9 mouse cellular contexts compared by ENCODE assay signal in genomic region chr12:36041281-36041589, GRCm38 (mm10). TPM values are rescaled to one million over a fixed set of nuclear protein-coding genes. Genes with fewer than 3 reads are reported as not detected.
A peak's percentile ranks its signal among the peaks of the same experiment; 100 is the strongest.
DNase-seq lines count a peak whose midpoint lies in the region; ATAC-seq and TF ChIP-seq lines count a peak whose summit lies in the region.
"Had no signal": no experiment of that assay in that cellular context is flagged by ENCODE, and none has a peak within 500 bp of the region (broad histone marks: within the 10 kb centered on the region; RNA-seq: fewer than 3 reads in every experiment).

No protein-coding gene starts in this region.

- peak overlapping the region; percentile 82 for H3K4me2 ChIP-seq in liver, embryonic 11.5 days
- peak overlapping the region; percentile 94 for H3K4me2 ChIP-seq in intestine, postnatal 0 days (replicated peaks; ENCODE audit: low read depth)
- peak overlapping the region; percentile 76 for H3K4me2 ChIP-seq in neural tube, embryonic 14.5 days (ENCODE audit: low read depth, low read length)

- H3K27ac ChIP-seq in liver, embryonic 11.5 days (ENCODE audit: low read depth, low read length): no peak overlapping the region
- H3K27ac ChIP-seq in embryonic fibroblast, embryonic 13.5 days (ENCODE audit: insufficient read depth, low read length): no peak overlapping the region
- peak overlapping the region; percentile 85; the same call in 1 of the 2 replicates for H3K27ac ChIP-seq in intestine, postnatal 0 days (ENCODE audit: low read depth, low read length)
- H3K27ac ChIP-seq in neural tube, embryonic 14.5 days (ENCODE audit: low read depth, low read length): no peak overlapping the region
- H3K27ac ChIP-seq: macrophage had no signal

- H3K9ac ChIP-seq in liver, embryonic 11.5 days (ENCODE audit: low read depth, low read length): peak overlapping the region; percentile 78; the same call in 1 of the 2 replicates
- H3K9ac ChIP-seq in intestine, postnatal 0 days (ENCODE audit: low read depth, low read length): peak overlapping the region; percentile 83
- H3K9ac ChIP-seq in neural tube, embryonic 14.5 days (replicated peaks; ENCODE audit: low read depth, low read length): peak overlapping the region; percentile 100

- peak overlapping the region; percentile 88 for H3K4me3 ChIP-seq in liver, embryonic 11.5 days (ENCODE audit: low read depth, low read length)
- H3K4me3 ChIP-seq in embryonic fibroblast, embryonic 13.5 days (ENCODE audit: insufficient read depth, low read length): 0 out of 2 replicates have a peak overlapping the region, but pooled peaks have one; percentile 64
- peak overlapping the region; percentile 88 for H3K4me3 ChIP-seq in intestine, postnatal 0 days (ENCODE audit: low read depth, low read length)
- H3K4me3 ChIP-seq in neural tube, embryonic 14.5 days (ENCODE audit: low read depth, low read length): peak overlapping the region; percentile 96

- WGBS in liver, embryonic 11.5 days: 50% methylated on average over 4 of the region's 4 CpGs
- 28% methylated on average over 4 of the region's 4 CpGs for WGBS in intestine, postnatal 0 days
- 35% methylated on average over 4 of the region's 4 CpGs for WGBS in neural tube, embryonic 14.5 days

- TF ChIP-seq CTCF in embryonic fibroblast, embryonic 13.5 days (IDR thresholded peaks at IDR 0.05; ENCODE audit: borderline replicate concordance, insufficient read depth, low read length): no peak
- no peak for TF ChIP-seq CTCF in intestine, postnatal 0 days (IDR thresholded peaks at IDR 0.05; ENCODE audit: low read depth)

- H3K9me3 ChIP-seq in liver, embryonic 11.5 days (ENCODE audit: control insufficient read depth, low read length): no peaks in the 10 kb centered on the region
- no peaks in the 10 kb centered on the region for H3K9me3 ChIP-seq in intestine, postnatal 0 days (ENCODE audit: control insufficient read depth)
- H3K9me3 ChIP-seq in neural tube, embryonic 14.5 days (ENCODE audit: control insufficient read depth, low read length): no peaks in the 10 kb centered on the region

- no peak for ATAC-seq in liver, embryonic 11.5 days (replicated peaks; ENCODE audit: low FRiP score)
- no peak for ATAC-seq in intestine, postnatal 0 days
- no peak for ATAC-seq in neural tube, embryonic 14.5 days (ENCODE audit: low read depth)

- DNase-seq in liver, embryonic 11.5 days (ENCODE audit: low spot score): no peak
- no peak for DNase-seq in liver
- no peak for DNase-seq in frontal cortex, postnatal 10 days (ENCODE audit: low spot score in 2 of 2)
- DNase-seq in thymus, adult 18-20 months: no peak
- DNase-seq in gastrocnemius, postnatal 25 days: no peak

- TF ChIP-seq POLR2A in embryonic fibroblast, embryonic 13.5 days (IDR thresholded peaks at IDR 0.05; ENCODE audit: low read depth, low read length): no peak

- no peaks in the 10 kb centered on the region for H3K36me3 ChIP-seq in liver, embryonic 11.5 days (ENCODE audit: control insufficient read depth, insufficient read depth, low read length)
- H3K36me3 ChIP-seq in intestine, postnatal 0 days (ENCODE audit: control insufficient read depth, insufficient read depth): no peaks in the 10 kb centered on the region
- H3K36me3 ChIP-seq in neural tube, embryonic 14.5 days (ENCODE audit: control insufficient read depth, insufficient read depth, low read length): no peaks in the 10 kb centered on the region

- peaks cover 7% of the 10 kb centered on the region; the same call in 1 of the 2 replicates for H3K4me1 ChIP-seq in liver, embryonic 11.5 days (replicated peaks; ENCODE audit: control insufficient read depth, insufficient read depth, low read length)
- peaks cover 2% of the 10 kb centered on the region; the same call in 1 of the 2 replicates for H3K4me1 ChIP-seq in embryonic fibroblast, embryonic 13.5 days (ENCODE audit: control insufficient read depth, insufficient read depth, low read length)
- no peaks in the 10 kb centered on the region for H3K4me1 ChIP-seq in intestine, postnatal 0 days (replicated peaks; ENCODE audit: control insufficient read depth, insufficient read depth, low read length)
- peaks cover 5% of the 10 kb centered on the region for H3K4me1 ChIP-seq in neural tube, embryonic 14.5 days (ENCODE audit: control insufficient read depth, insufficient read depth, low read length)

- no peaks in the 10 kb centered on the region for H3K27me3 ChIP-seq in liver, embryonic 11.5 days (replicated peaks; ENCODE audit: control insufficient read depth, insufficient read depth, low read length)
- H3K27me3 ChIP-seq in intestine, postnatal 0 days (replicated peaks; ENCODE audit: control insufficient read depth, insufficient read depth, low read length): no peaks in the 10 kb centered on the region
- no peaks in the 10 kb centered on the region for H3K27me3 ChIP-seq in neural tube, embryonic 14.5 days (ENCODE audit: control insufficient read depth, insufficient read depth, low read length)

RNA-seq across cellular contexts. Expression of gene Tspan13, which starts 1.1 kb away (rescaled TPM):
- polyA plus RNA-seq in liver, embryonic 11.5 days (2014; fragmentation: Nextera tagmentation; extraction: Ambion mirVana): 43.7 and 45.5 TPM in 2 replicates
- polyA plus RNA-seq in embryonic fibroblast, embryonic 13.5 days (2011; ENCODE audit: insufficient read length, low read depth, missing spikeins): 3.2 and 5.6 TPM in 2 replicates
- polyA plus RNA-seq in intestine, postnatal 0 days (2015; fragmentation: Nextera tagmentation; extraction: Ambion mirVana): 499 and 565 TPM in 2 replicates
- 414 and 454 TPM in 2 replicates for polyA plus RNA-seq in neural tube, embryonic 14.5 days (2014; fragmentation: Nextera tagmentation; extraction: Ambion mirVana)
- total RNA-seq in gastrocnemius, postnatal 25 days (2021): 10 to 100 TPM; 21.6 to 26.7 TPM

RNA-seq across cellular contexts. Expression of gene Agr2, which starts 48.5 kb away (rescaled TPM):
- 0.22 and 0.25 TPM in 2 replicates for polyA plus RNA-seq in liver, embryonic 11.5 days (2014; fragmentation: Nextera tagmentation; extraction: Ambion mirVana)
- polyA plus RNA-seq in embryonic fibroblast, embryonic 13.5 days (2011; ENCODE audit: insufficient read length, low read depth, missing spikeins): not detected in 2 replicates
- polyA plus RNA-seq in intestine, postnatal 0 days (2015; fragmentation: Nextera tagmentation; extraction: Ambion mirVana): 438 and 502 TPM in 2 replicates
- polyA plus RNA-seq in neural tube, embryonic 14.5 days (2014; fragmentation: Nextera tagmentation; extraction: Ambion mirVana): not detected in 2 replicates
- not detected for total RNA-seq in gastrocnemius, postnatal 25 days (2021)
- polyA plus RNA-seq: macrophage had no signal

Comparison
In these comparisons a context has a peak if more than half of its experiments do, and no peak if none do; other contexts are left out.
1. RNA of gene Agr2, which starts 48.5 kb away (polyA plus RNA-seq): 438 to 502 TPM in intestine, postnatal 0 days; 0.22 to 0.25 TPM in liver, embryonic 11.5 days, not detected in neural tube, embryonic 14.5 days and not detected in embryonic fibroblast, embryonic 13.5 days; every median in the first group is over 100 times any median in the second.
2. Peak in every context shown above with its lines, with median percentiles within 50 percentile points of each other: H3K4me2 ChIP-seq, H3K4me3 ChIP-seq and H3K9ac ChIP-seq.